Mouse (Mus musculus) neural tube, embryonic 10.5 days (tissue): ENCODE data around the gene Grid2.

Experiments
- DNase-seq: peaks from one replicate; pipeline ENCODE4 v3.0.0-alpha.2; 2017; ENCODE audit warnings: low spot score; ENCODE audit errors: extremely low spot score

Grid2 gene

DNA sequence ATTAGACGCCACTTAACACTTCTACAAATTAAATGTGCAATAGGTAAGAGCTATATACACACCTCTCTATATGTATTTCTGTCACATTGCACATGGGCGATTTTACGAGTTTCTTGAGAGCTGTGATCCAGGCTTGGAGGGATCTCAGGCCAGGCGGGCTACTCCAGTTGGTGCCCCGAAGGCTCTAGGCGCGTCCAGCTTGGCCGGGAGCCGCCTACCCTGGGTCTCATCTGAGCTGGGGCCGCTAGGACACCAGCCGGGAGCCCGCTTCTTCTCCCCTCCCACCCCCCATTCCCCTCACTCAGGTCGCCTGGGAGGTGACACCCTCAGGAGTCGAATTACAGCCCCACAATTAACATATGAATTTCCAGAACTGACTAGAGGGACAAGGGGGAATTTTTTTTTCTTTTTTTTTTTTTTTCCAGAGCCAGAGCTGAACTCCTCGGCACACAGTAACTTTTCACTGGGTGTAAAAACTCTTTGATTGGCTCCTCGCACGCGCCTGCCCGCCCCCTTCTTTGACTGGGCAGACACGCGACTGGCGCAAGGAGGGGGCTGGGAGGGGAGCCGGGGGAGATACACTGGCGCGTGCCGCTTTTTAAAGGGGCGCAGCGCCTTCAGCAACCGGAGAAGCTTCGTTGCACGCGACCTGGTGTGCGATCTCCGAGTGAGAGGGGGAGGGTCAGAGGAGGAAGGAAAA, 1473.0 kb downstream of the Grid2 start, which contains the start of gene Atoh1:
Gene Atoh1 (plus strand): TSS at position 627 of the 700 bp plus-strand sequence.
- DNase-seq = peak; percentile 79

DNA sequence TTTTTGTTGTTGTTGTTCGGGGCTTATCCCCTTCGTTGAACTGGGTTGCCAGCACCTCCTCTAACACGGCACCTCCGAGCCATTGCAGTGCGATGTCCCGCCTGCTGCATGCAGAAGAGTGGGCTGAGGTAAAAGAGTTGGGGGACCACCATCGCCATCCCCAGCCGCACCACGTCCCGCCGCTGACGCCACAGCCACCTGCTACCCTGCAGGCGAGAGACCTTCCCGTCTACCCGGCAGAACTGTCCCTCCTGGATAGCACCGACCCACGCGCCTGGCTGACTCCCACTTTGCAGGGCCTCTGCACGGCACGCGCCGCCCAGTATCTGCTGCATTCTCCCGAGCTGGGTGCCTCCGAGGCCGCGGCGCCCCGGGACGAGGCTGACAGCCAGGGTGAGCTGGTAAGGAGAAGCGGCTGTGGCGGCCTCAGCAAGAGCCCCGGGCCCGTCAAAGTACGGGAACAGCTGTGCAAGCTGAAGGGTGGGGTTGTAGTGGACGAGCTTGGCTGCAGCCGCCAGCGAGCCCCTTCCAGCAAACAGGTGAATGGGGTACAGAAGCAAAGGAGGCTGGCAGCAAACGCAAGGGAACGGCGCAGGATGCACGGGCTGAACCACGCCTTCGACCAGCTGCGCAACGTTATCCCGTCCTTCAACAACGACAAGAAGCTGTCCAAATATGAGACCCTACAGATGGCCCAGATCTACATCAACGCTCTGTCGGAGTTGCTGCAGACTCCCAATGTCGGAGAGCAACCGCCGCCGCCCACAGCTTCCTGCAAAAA, 1473.7 kb downstream of the Grid2 start:
- DNase-seq = peak; percentile 75

DNA sequence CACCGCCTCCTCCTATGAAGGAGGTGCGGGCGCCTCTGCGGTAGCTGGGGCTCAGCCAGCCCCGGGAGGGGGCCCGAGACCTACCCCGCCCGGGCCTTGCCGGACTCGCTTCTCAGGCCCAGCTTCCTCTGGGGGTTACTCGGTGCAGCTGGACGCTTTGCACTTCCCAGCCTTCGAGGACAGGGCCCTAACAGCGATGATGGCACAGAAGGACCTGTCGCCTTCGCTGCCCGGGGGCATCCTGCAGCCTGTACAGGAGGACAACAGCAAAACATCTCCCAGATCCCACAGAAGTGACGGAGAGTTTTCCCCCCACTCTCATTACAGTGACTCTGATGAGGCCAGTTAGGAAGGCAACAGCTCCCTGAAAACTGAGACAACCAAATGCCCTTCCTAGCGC, 1474.4 kb downstream of the Grid2 start:
- peak; percentile 61 for DNase-seq

DNA sequence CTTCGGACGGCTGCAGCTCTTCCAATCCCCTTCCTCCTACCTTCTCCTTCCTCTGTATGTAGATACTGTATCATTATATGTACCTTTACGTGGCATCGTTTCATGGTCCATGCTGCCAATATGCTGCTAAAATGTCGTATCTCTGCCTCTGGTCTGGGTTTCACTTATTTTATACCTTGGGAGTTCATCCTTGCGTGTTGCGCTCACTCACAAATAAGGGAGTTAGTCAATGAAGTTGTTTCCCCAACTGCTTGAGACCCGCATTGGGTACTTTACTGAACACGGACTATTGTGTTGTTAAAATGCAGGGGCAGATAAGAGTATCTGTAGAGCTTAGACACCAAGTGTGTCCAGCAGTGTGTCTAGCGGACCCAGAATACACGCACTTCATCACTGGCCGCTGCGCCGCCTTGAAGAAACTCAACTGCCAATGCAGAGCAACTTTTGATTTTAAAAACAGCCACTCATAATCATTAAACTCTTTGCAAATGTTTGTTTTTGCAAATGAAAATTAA, 1474.9 kb downstream of the Grid2 start:
- DNase-seq = peak; percentile 40

DNA sequence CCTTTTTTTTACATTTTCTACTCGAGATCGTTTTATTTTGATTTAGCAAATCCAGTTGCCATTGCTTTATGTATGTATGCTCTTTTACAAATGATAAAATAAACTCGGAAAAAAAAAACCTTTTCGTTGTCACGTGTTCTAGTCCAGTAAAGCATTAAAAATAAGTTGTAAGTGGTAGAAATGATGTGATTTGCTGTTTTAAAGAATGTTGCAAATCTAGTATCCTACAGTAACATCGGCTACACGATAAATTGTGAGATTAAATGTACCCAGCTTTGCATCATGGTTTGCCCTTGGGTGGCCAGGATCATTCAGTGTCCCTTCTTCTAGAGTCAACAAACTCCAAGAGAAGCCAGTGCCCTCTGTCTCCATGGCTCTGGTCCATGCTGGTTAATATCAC, 1475.5 kb downstream of the Grid2 start:
- no peak for DNase-seq

DNA sequence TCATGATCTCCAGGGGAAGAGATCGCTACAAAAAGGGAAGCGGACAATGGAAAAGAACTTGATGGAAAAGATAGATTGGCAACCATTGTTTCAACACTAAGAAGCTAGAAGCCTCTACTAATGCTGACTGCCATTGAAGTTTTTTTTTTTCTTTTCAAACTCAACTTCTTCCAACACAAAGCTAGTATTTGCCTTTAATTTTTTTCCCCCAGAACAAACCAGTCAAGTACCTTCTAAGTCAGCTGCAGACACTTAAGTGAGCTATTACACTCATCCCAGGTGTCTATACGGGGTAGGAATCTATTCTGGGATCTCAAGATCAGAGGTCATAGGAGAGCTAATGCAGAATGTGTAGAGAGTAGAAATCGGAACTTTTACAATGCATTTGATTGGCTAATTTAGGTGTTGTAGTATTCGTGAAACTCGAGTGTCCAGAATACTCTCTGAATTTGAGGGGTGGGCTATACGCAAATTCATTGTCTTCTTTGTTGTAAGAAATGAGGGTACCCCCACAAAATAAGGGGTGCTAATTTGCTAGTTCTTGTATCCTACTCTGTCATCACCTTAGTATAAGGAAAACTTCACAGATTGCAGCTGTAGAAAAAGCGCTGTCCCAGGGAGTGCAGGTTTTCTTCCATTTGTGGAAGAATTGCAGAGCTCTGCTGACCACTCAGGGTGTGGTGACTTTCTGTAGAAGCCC, 1476.1 kb downstream of the Grid2 start:
- no peak for DNase-seq

DNA sequence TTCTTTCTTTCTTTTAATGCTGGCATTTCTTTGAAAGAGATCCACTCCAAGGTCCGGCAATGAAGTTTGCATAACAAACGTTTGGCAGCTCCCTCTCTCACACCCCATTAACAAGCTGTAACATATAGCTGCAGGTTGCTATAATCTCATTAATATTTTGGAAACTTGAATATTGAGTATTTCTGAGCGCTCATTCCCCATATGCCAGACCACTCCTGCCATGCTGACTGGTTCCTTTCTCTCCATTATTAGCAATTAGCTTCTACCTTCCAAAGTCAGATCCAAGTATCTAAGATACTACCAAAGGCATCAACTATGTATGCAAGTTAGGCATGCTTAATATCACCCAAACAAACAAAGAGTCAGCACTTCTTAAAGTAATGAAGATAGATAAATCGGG, 1477.6 kb downstream of the Grid2 start:
- no peak for DNase-seq

DNA sequence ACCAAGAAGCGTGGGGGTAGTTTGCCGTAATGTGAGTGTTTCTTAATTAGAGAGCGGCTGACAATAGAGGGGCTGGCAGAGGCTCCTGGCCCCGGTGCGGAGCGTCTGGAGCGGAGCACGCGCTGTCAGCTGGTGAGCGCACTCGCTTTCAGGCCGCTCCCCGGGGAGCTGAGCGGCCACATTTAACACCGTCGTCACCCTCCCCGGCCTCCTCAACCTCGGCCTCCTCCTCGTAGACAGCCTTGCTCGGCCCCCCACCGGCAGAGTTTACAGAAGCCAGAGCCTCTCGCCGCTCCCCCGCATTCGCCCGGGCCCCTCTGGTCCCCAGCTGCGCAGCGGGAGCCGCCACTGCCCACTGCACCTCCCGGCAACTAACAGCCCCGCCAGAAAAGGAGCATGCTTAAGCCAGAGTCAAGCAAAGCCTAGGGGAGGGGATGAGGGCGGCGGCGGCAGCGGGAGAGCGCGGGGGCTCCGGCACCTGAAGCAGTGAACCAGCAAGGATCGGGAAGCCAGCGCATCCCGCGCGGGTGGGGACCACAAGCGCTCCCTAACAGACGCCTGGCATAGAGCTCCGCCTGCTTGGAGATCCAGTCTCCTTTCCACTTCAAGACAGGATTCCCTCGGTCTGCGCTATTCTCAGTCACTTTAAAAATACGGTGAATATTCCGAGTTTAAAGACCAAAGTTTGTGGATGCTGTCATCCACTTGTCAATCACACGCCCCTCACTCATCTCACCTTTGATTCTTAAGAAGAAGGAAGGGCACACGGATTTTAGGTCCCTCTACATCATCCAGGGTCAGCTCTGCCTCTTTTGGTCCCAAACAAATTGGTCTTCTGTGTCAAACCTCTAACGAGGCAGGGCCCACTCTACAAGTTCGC, 1479.0 kb downstream of the Grid2 start:
- DNase-seq = peak; percentile 65

DNA sequence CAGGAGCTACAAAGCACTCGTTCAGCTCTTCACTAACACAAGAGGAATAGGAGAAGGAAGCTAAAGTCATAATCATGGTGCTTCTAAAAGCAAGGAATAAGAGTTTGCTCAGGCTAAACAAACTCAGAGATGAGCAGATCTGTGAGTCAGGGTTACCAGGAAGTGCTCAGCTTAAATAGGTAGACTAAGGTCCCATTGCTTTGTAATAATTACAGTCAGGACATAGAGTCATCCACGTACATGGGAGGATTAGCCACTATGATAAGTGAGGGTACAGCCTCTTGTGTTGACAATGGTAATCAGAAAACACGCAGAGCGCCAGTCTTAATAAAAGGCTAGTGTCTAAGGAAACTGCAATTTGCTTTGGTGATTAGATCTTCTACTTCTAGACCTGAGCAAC, 1480.6 kb downstream of the Grid2 start:
- no peak for DNase-seq

DNA sequence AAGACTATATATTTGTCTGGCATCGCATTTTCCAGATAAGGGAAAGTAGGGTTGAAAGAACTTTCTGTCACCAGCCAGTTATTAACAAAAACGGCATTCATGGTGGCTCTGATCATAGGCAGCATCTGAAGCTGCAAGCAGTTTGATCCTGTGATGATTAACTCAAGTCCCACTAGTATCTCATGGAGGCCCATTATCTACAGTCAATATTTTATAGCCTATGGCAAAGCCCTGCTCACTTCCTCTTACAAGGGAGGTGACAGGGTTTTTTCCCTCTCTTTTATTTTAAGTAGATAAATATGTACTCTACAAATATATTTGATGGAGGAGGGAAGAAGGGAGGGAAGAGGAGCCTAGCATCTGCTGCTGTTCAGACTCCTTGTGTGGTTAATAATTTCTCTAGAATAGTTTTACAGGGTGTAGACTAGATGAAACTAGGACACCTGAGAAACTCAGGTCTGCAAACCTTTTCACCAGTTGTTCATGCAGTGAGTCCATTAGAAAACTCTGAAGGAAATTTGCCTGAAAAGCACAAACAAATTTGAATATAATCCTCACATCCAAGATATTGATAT, 1487.3 kb downstream of the Grid2 start:
- DNase-seq = no peak
